Mouse (Mus musculus): Measurements from ENCODE around the gene Sf3a1. TPM values are rescaled to one million over a fixed set of nuclear protein-coding genes. Genes with fewer than 3 reads are reported as not detected.

Sf3a1 gene
- polyA plus RNA-seq, 1 experiment, result 35.1 TPM

DNA sequence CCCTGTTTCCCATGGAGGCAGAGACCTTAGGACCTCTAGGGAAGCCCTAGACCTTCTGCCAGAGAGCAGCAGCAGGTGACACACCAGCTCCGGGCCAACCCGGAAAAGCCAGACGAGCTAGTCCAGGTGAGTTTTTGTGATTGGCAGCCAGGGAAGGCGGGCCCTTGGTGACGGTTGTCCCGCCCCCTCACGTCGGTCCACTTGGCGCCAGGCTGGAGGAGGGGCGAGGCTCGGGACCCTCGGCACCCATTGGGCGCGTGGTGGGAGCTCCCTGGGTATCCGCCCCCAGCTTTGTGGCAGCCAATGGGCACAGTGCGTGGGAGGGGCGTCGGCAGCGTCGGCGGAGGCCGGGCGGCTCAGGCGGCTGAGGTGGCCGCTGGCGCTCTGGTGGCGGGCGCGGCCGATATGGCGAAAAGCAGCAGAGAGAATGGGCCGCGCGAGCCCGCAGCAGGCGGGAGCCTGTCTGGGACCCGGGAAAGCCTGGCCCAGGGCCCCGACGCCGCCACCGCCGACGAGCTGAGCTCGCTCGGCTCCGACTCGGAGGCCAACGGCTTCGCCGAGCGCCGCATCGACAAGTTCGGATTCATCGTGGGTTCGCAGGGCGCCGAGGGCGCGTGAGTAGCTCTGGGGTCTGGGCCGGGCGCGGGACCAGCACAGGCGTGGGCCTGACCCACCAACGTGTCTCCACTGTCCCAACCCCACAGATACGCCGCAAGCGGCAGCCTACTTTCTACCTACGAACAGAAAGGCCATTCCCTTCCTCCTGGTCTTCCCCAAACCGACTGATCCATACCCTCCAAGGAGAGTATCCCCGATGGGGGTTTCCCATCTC is 26.6 kb downstream of the Sf3a1 start, which contains the start of gene Tbc1d10a:
TSS of gene Tbc1d10a (plus strand) at position 304 of the 832 bp plus-strand sequence.
- H3K27ac ChIP-seq (ENCODE audit: control insufficient read depth, insufficient read depth, low read depth, low read length), result peak within 1 kb of the TSS; percentile 95
- no peaks in the 10 kb centered on the region; the same call in none of the 2 replicates for H3K36me3 ChIP-seq (ENCODE audit: control insufficient read depth, insufficient read depth, low read length)
- TF ChIP-seq CTCF (IDR thresholded peaks at IDR 0.05; ENCODE audit: control insufficient read depth, insufficient read depth, insufficient replicate concordance, low read depth, low read length), result no peak
- peak; percentile 90 for TF ChIP-seq POLR2A (IDR thresholded peaks at IDR 0.05; ENCODE audit: control insufficient read depth, low read depth, low read length)
- peaks cover 15% of the 10 kb centered on the region for H3K4me1 ChIP-seq (ENCODE audit: control insufficient read depth, insufficient read depth, low read length)
- peak within 1 kb of the TSS; percentile 90 for H3K4me3 ChIP-seq (ENCODE audit: control insufficient read depth, low read depth, low read length)
- H3K27me3 ChIP-seq (ENCODE audit: control insufficient read depth, insufficient read depth, low read length), result no peaks in the 10 kb centered on the region

DNA sequence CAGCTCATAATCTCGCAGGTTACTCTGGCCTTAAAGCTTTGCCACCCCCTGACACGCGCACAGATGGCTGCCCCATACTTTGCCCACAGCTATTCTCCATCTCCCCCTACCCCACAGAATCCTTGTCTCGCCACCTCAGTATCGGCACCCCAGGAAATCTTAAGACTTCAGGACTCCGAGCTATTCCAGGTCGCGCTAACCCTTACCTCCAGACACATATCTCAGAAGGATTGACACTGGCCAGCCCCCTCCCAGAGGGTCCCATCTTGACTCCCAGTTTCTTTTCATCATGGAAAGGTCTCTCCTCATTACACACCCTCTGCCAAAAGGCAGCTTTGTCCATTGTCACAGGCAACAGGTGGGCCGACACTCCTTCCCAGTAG is 27.2 kb downstream of the Sf3a1 start:
- Histone ChIP-seq H3K36me3 (ENCODE audit: control insufficient read depth, insufficient read depth, low read length) (peaks cover 2% of the 10 kb centered on the region), H3K4me1 (ENCODE audit: control insufficient read depth, insufficient read depth, low read length) (peaks cover 15% of the 10 kb centered on the region), H3K27me3 (ENCODE audit: control insufficient read depth, insufficient read depth, low read length) (no peaks in the 10 kb centered on the region), H3K4me3 (ENCODE audit: control insufficient read depth, low read depth, low read length) (peak overlapping the region; percentile 90), H3K27ac (ENCODE audit: control insufficient read depth, insufficient read depth, low read depth, low read length) (peak overlapping the region; percentile 95)
- TF ChIP-seq POLR2A (IDR thresholded peaks at IDR 0.05; ENCODE audit: control insufficient read depth, low read depth, low read length) (no peak), CTCF (IDR thresholded peaks at IDR 0.05; ENCODE audit: control insufficient read depth, insufficient read depth, insufficient replicate concordance, low read depth, low read length) (no peak)

DNA sequence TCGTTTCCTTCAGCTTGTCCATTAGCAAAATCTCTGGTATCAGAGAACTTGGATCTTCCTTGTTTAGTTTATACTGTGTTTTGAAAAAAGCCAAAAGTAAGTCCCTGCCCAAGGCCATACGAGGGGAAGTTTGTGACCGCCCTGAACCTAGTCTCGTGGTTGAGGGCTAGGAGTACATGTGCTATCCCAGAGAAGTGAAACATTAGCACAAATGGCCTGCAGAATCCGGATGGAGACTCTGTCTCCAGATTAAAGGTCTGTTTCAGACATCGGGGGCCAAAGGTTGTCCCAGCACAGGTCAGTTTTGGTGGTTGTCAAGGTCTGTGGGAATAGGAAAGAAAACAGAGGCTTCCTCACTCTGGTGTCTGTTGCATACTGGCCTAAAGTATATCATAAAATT is 29.0 kb downstream of the Sf3a1 start:
- Histone ChIP-seq H3K4me1 (ENCODE audit: control insufficient read depth, insufficient read depth, low read length) (peaks cover 15% of the 10 kb centered on the region), H3K36me3 (ENCODE audit: control insufficient read depth, insufficient read depth, low read length) (0 out of 2 replicates have a peak, but pooled peaks cover 2% of the 10 kb centered on the region), H3K27me3 (ENCODE audit: control insufficient read depth, insufficient read depth, low read length) (no peaks in the 10 kb centered on the region), H3K4me3 (ENCODE audit: control insufficient read depth, low read depth, low read length) (no peak overlapping the region), H3K27ac (ENCODE audit: control insufficient read depth, insufficient read depth, low read depth, low read length) (no peak overlapping the region)
- TF ChIP-seq CTCF (IDR thresholded peaks at IDR 0.05; ENCODE audit: control insufficient read depth, insufficient read depth, insufficient replicate concordance, low read depth, low read length) (no peak), POLR2A (IDR thresholded peaks at IDR 0.05; ENCODE audit: control insufficient read depth, low read depth, low read length) (no peak)

DNA sequence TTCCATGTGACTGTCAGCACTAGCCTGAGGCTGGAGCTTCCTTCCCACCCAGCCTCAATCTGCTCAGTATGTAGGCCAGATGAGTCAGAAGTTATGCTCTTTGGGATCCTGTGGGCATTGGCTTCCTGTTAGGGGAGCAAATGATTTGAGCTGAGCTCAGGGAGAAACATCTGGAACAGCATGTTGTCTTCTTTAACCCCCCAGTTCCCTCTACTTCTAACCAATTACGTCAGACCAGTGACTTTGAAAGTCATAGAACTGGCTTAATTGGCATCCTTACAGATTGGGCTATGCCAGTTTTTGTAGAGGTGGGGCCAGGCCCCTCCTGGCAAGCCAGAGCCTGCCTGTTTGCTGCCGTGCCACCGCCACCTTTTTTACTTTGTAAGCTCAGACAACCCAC is 30.5 kb downstream of the Sf3a1 start:
- TF ChIP-seq POLR2A (IDR thresholded peaks at IDR 0.05; ENCODE audit: control insufficient read depth, low read depth, low read length) (no peak), CTCF (IDR thresholded peaks at IDR 0.05; ENCODE audit: control insufficient read depth, insufficient read depth, insufficient replicate concordance, low read depth, low read length) (no peak)
- Histone ChIP-seq H3K27ac (ENCODE audit: control insufficient read depth, insufficient read depth, low read depth, low read length) (0 out of 2 replicates have a peak overlapping the region, but pooled peaks have one; percentile 9), H3K4me1 (ENCODE audit: control insufficient read depth, insufficient read depth, low read length) (peaks cover 15% of the 10 kb centered on the region), H3K27me3 (ENCODE audit: control insufficient read depth, insufficient read depth, low read length) (no peaks in the 10 kb centered on the region), H3K4me3 (ENCODE audit: control insufficient read depth, low read depth, low read length) (no peak overlapping the region), H3K36me3 (ENCODE audit: control insufficient read depth, insufficient read depth, low read length) (0 out of 2 replicates have a peak, but pooled peaks cover 2% of the 10 kb centered on the region)

DNA sequence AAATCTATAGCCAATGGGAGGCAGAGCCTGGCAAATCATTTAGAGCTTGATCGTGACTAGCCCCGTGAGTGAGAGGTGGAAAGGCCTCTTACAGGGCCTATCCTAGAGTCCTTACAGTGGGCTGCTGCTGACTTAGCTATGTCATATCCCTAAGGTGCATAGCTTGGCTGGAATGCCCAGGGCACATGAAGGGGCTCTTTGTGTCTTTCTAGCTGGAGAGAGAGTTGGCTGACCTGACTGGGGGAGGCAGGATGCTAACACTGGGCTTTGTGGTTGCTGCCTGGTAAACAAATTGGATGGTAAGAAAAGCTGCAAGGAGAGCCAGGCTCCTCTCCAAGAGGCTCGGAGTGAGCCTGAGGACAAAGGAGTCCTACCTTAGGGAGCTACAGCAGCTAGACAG is 32.6 kb downstream of the Sf3a1 start:
- H3K36me3 ChIP-seq (ENCODE audit: control insufficient read depth, insufficient read depth, low read length), result 0 out of 2 replicates have a peak, but pooled peaks cover 2% of the 10 kb centered on the region

DNA sequence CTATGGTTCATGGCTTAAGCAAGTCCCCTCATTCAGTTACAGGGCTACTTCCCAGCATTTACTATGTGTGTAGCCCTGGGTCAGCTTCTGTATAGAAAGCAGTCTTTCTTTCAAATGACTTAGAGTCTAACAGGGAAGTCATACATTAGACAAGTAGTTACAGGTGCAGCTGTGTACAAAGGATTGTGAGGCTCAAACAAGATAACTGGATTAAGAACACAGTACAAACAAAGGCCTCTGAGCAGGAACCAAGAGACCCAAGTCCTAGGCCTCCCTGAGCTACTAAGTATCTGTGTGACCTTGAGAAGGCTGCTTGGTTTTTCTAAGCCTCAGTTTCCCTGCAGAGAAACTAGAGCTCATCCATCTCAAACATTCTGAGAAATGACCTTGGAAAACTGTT is 33.3 kb downstream of the Sf3a1 start:
- Histone ChIP-seq H3K4me1 (ENCODE audit: control insufficient read depth, insufficient read depth, low read length) (peaks cover 4% of the 10 kb centered on the region), H3K4me3 (ENCODE audit: control insufficient read depth, low read depth, low read length) (no peak overlapping the region), H3K36me3 (ENCODE audit: control insufficient read depth, insufficient read depth, low read length) (0 out of 2 replicates have a peak, but pooled peaks cover 2% of the 10 kb centered on the region), H3K27ac (ENCODE audit: control insufficient read depth, insufficient read depth, low read depth, low read length) (no peak overlapping the region), H3K27me3 (ENCODE audit: control insufficient read depth, insufficient read depth, low read length) (no peaks in the 10 kb centered on the region)
- no peak for TF ChIP-seq POLR2A (IDR thresholded peaks at IDR 0.05; ENCODE audit: control insufficient read depth, low read depth, low read length)
- no peak for TF ChIP-seq CTCF (IDR thresholded peaks at IDR 0.05; ENCODE audit: control insufficient read depth, insufficient read depth, insufficient replicate concordance, low read depth, low read length)

More for the DNA sequence above, 32.6 kb downstream of the Sf3a1 start:
- H3K4me1 ChIP-seq (ENCODE audit: control insufficient read depth, insufficient read depth, low read length), result peaks cover 10% of the 10 kb centered on the region
- H3K4me3 ChIP-seq (ENCODE audit: control insufficient read depth, low read depth, low read length), result no peak overlapping the region
- TF ChIP-seq POLR2A (IDR thresholded peaks at IDR 0.05; ENCODE audit: control insufficient read depth, low read depth, low read length) (no peak), CTCF (IDR thresholded peaks at IDR 0.05; ENCODE audit: control insufficient read depth, insufficient read depth, insufficient replicate concordance, low read depth, low read length) (no peak)
- no peak overlapping the region for H3K27ac ChIP-seq (ENCODE audit: control insufficient read depth, insufficient read depth, low read depth, low read length)
- H3K27me3 ChIP-seq (ENCODE audit: control insufficient read depth, insufficient read depth, low read length), result no peaks in the 10 kb centered on the region

DNA sequence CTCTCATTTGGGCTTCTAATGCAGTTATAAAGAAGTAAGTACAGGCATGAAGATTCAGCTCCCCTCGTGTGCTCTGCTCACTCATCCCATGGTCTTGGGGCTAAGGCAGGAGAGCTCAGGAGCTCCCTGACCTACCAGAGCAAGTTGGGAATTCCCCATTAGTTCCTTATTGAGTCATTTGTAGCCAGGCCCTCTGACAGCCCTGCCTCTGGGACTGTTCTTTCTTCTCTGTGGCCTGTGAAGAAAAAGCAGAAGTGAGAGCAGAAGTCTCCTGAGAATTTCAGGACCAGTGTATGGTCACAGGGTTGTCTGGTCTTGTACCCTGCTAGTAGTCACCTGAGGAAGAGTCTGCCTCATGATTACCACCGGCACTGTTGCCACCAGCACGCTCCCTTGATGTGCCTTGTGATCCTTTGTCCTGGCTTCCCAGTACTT is 35.5 kb downstream of the Sf3a1 start:
- Histone ChIP-seq H3K4me1 (ENCODE audit: control insufficient read depth, insufficient read depth, low read length) (peaks cover 2% of the 10 kb centered on the region), H3K27me3 (ENCODE audit: control insufficient read depth, insufficient read depth, low read length) (no peaks in the 10 kb centered on the region), H3K36me3 (ENCODE audit: control insufficient read depth, insufficient read depth, low read length) (0 out of 2 replicates have a peak, but pooled peaks cover 2% of the 10 kb centered on the region), H3K27ac (ENCODE audit: control insufficient read depth, insufficient read depth, low read depth, low read length) (no peak overlapping the region), H3K4me3 (ENCODE audit: control insufficient read depth, low read depth, low read length) (no peak overlapping the region)
- TF ChIP-seq POLR2A (IDR thresholded peaks at IDR 0.05; ENCODE audit: control insufficient read depth, low read depth, low read length) (no peak), CTCF (IDR thresholded peaks at IDR 0.05; ENCODE audit: control insufficient read depth, insufficient read depth, insufficient replicate concordance, low read depth, low read length) (no peak)

Measured in testis, adult 2 months (tissue).